Mouse (Mus musculus): Measurements from ENCODE around the gene Rrp1.

DNA sequence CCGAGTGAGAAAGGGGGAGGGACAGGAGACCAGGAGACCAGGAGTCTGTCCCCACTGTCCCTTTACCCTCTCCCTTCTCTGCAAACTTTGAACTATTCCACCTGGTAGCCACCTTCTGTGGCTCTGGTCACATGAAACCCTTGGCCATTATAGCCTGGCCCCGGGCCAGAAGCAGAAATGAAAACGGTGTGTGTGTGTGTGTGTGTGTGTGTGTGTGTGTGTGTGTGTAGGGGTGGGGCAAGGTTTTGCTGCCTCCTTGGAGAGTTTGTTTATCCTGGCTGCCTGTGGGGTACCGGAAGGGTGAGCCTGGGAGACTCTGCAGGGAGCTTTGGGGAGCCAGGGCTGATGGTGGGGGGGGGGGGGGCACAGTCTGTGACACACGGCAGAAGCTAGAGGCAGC, 47.6 kb upstream of the Rrp1 start:
- TF ChIP-seq CTCF (IDR thresholded peaks at IDR 0.05; ENCODE audit: control insufficient read depth, insufficient read depth, insufficient replicate concordance, low read depth, low read length) (no peak), POLR2A (IDR thresholded peaks at IDR 0.05; ENCODE audit: control insufficient read depth, low read depth, low read length) (no peak)

All from testis, adult 2 months (tissue).